Mouse (Mus musculus): ENCODE measurements around the gene 4930480E11Rik. TPM values are rescaled to one million over a fixed set of nuclear protein-coding genes. Genes with fewer than 3 reads are reported as not detected.
"Not testable (repeated sequence)": the region's sequence is repeated elsewhere in the genome, so short reads cannot be mapped to it uniquely, and the experiment has no call there.

4930480E11Rik gene
- not detected in 2 replicates for polyA plus RNA-seq (2014; fragmentation: Nextera tagmentation; extraction: Ambion mirVana)

DNA sequence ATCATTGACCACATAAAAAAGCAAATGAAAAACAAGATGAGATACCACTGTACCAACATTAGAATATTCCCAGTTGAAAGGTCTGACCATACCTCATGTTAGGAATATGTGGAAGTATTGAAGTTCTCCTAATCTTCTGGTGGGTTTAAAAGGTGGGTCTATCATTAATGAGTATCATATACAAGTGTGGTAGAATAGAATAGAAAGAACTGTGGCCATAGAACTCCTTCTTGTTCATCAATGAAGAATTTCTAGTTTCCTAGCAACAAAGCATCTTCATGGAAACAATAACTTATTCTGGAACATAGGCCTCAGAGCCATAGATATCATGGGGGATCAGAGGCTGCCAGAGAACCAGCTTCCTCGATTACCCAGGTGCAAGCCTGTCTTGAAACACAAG, at the start of gene 4930480E11Rik:
4930480E11Rik (plus strand) TSS at position 301 of the 400 bp plus-strand sequence.
- ATAC-seq (ENCODE audit: insufficient number of reproducible peaks, low FRiP score, low TSS enrichment, low read depth), result no peak
- WGBS, result 63% methylated on average over 1 of the region's 1 CpGs

DNA sequence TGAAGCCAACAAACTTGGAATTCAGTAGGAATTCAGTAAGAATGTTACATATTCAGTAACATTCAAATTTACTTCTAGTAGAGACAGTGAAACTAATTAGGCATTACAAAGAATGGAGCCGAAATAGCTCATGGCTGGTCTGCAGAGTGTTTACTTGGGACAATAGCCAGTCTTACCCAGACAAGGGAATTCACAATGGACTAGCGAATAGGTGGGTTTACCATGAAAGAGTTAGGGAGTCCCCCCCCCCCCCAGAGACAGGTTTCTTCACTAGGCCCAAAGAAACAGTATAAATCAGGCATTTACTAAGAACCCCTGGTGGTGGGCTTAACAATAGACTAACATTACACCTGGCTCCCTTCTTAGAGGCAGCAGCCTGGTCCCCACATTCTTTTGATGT, 33.9 kb downstream of the 4930480E11Rik start:
- H3K9me3 ChIP-seq (ENCODE audit: control insufficient read depth, low read length); H3K4me1 ChIP-seq (ENCODE audit: control insufficient read depth, insufficient read depth, low read length); DNase-seq (ENCODE audit: low spot score); H3K27me3 ChIP-seq (ENCODE audit: control insufficient read depth, insufficient read depth, low read length); ATAC-seq (ENCODE audit: insufficient number of reproducible peaks, low FRiP score, low TSS enrichment, low read depth); H3K27ac ChIP-seq (replicated peaks; ENCODE audit: low read depth, low read length); H3K4me3 ChIP-seq (ENCODE audit: low read depth, low read length); H3K4me2 ChIP-seq (ENCODE audit: low read depth, severe bottlenecking); H3K36me3 ChIP-seq (ENCODE audit: control insufficient read depth, insufficient read depth, low read length); H3K9ac ChIP-seq (ENCODE audit: low read length): not testable (repeated sequence)
- 87% methylated on average over 2 of the region's 2 CpGs for WGBS

More for the DNA sequence above, at the start of gene 4930480E11Rik:
- no peak for DNase-seq (ENCODE audit: low spot score)
- Histone ChIP-seq H3K4me3 (ENCODE audit: low read depth, low read length) (no peak within 1 kb of the TSS), H3K36me3 (ENCODE audit: control insufficient read depth, insufficient read depth, low read length) (no peaks in the 10 kb centered on the region), H3K27me3 (ENCODE audit: control insufficient read depth, insufficient read depth, low read length) (no peaks in the 10 kb centered on the region), H3K4me1 (ENCODE audit: control insufficient read depth, insufficient read depth, low read length) (no peaks in the 10 kb centered on the region), H3K4me2 (ENCODE audit: low read depth, severe bottlenecking) (no peak within 1 kb of the TSS), H3K9me3 (ENCODE audit: control insufficient read depth, low read length) (no peaks in the 10 kb centered on the region), H3K27ac (replicated peaks; ENCODE audit: low read depth, low read length) (no peak within 1 kb of the TSS), H3K9ac (ENCODE audit: low read length) (no peak within 1 kb of the TSS)

Other genes with a start within 250 kb of the 4930480E11Rik start
- not detected in 2 replicates for gene Gm5938, start 244.2 kb upstream of the 4930480E11Rik start, polyA plus RNA-seq (2014; fragmentation: Nextera tagmentation; extraction: Ambion mirVana)
- not detected in 2 replicates for gene Obp1b, start 182.9 kb upstream of the 4930480E11Rik start, polyA plus RNA-seq (2014; fragmentation: Nextera tagmentation; extraction: Ambion mirVana)
- not detected in 2 replicates for gene Gm14743, start 123.7 kb upstream of the 4930480E11Rik start, polyA plus RNA-seq (2014; fragmentation: Nextera tagmentation; extraction: Ambion mirVana)
- gene Prrg1, start 214.3 kb downstream of the 4930480E11Rik start, polyA plus RNA-seq (2014; fragmentation: Nextera tagmentation; extraction: Ambion mirVana), result 11.1 and 11.7 TPM in 2 replicates